ENCODE assay signal across 10 mouse cellular contexts in genomic region chr4:53121516-53122227, GRCm38 (mm10). TPM values are rescaled to one million over a fixed set of nuclear protein-coding genes. Genes with fewer than 3 reads are reported as not detected.
DNase-seq lines count a peak whose midpoint lies in the region; ATAC-seq and TF ChIP-seq lines count a peak whose summit lies in the region.
"Had no signal": no experiment of that assay in that cellular context is flagged by ENCODE, and none has a peak within 500 bp of the region (broad histone marks: within the 10 kb centered on the region; RNA-seq: fewer than 3 reads in every experiment).

No protein-coding gene starts in this region.

- TF ChIP-seq CTCF in heart, adult 2 months (IDR thresholded peaks at IDR 0.05): no peak
- no peak for TF ChIP-seq CTCF in bone marrow macrophage, adult 2 months (IDR thresholded peaks at IDR 0.05; ENCODE audit: low read depth, low read length)

- ATAC-seq in megakaryocyte progenitor cell, adult 5-6 weeks (replicated peaks; ENCODE audit: poor library complexity): peak; percentile 52

- H3K9ac ChIP-seq in heart, adult 2 months (ENCODE audit: low read depth, low read length): no peak overlapping the region
- H3K9ac ChIP-seq: heart, embryonic 13.5 days; neural tube, embryonic 12.5 days had no signal

- intact Hi-C loops in heart, adult 2 months (cut with DNase I): loop anchor here (2.0 kb wide), 1 partner anchor 37 kb away; the partner anchor contains the start of gene Abca1
- intact Hi-C loops in heart, postnatal 25 days (cut with DNase I): loop anchor here (5.0 kb wide), 1 partner anchor 321 kb away; the partner anchor contains the start of gene Slc44a1

- no peak for TF ChIP-seq POLR2A in heart, adult 2 months (IDR thresholded peaks at IDR 0.05; ENCODE audit: insufficient read depth, low read depth, low read length)
- TF ChIP-seq POLR2A in bone marrow macrophage, adult 2 months (IDR thresholded peaks at IDR 0.05; ENCODE audit: borderline replicate concordance, low read depth, low read length): no peak

- peaks cover 21% of the 10 kb centered on the region for H3K4me1 ChIP-seq in heart, adult 2 months (ENCODE audit: control insufficient read depth, insufficient read depth, low read length)
- peaks cover 85% of the 10 kb centered on the region for H3K4me1 ChIP-seq in bone marrow macrophage, adult 2 months (ENCODE audit: control insufficient read depth, insufficient read depth, low read length)
- H3K4me1 ChIP-seq: neural tube, embryonic 12.5 days had no signal

- 42% methylated on average over 7 of the region's 7 CpGs for WGBS in heart, adult 2 months

- TF ChIP-seq EP300 in heart, adult 2 months (IDR thresholded peaks at IDR 0.05; ENCODE audit: insufficient read depth, low read depth, low read length): no peak

- peaks cover 3% of the 10 kb centered on the region for H3K36me3 ChIP-seq in heart, adult 2 months (ENCODE audit: control insufficient read depth, insufficient read depth, low read length)

- no peak overlapping the region for H3K4me3 ChIP-seq in heart, adult 2 months
- no peak overlapping the region for H3K4me3 ChIP-seq in bone marrow macrophage, adult 2 months (ENCODE audit: insufficient read depth, low read length)
- H3K4me3 ChIP-seq: heart, embryonic 13.5 days; neural tube, embryonic 12.5 days had no signal

- H3K27me3 ChIP-seq in heart, adult 2 months (ENCODE audit: control insufficient read depth, insufficient read depth, low read length): no peaks in the 10 kb centered on the region
- H3K27me3 ChIP-seq: heart, embryonic 13.5 days; neural tube, embryonic 12.5 days had no signal

- no peaks in the 10 kb centered on the region for H3K79me2 ChIP-seq in heart, adult 2 months (replicated peaks; ENCODE audit: control insufficient read depth, insufficient read depth, low read length)

- no peak overlapping the region for H3K27ac ChIP-seq in heart, adult 2 months
- H3K27ac ChIP-seq in bone marrow macrophage, adult 2 months (ENCODE audit: insufficient read depth, low read depth, low read length): peak overlapping the region; percentile 83
- H3K27ac ChIP-seq: heart, embryonic 13.5 days; neural tube, embryonic 12.5 days had no signal

- DNase-seq in heart, adult 2 months: peak; percentile 58 to 76
- no peak for DNase-seq in heart, postnatal 25 days (ENCODE audit: low spot score)
- peak; percentile 32 for DNase-seq in A20 (ENCODE audit: low read depth, low spot score)
- DNase-seq in kidney, postnatal 25 days: peak; percentile 55 to 56
- DNase-seq in c-Kit-positive CD71-positive TER-119-positive erythroid progenitor cells, embryonic 14.5 days (ENCODE audit: low spot score): no peak
- DNase-seq in right cerebral cortex, postnatal 4 days: no peak

RNA-seq across cellular contexts. Expression of gene Abca1, which starts 38.0 kb away (rescaled TPM):
- 10 to 100 TPM; 13.1 to 23.5 TPM for total RNA-seq in heart, adult 2 months (2021)
- 4.2 and 8.4 TPM in 2 replicates for polyA plus RNA-seq in heart, adult 2 months (2012; rRNA removed)
- 10 to 100 TPM; 13.6 to 19.7 TPM for total RNA-seq in heart, postnatal 25 days (2021)
- polyA plus RNA-seq in bone marrow macrophage, adult 2 months (2012; ENCODE audit: insufficient read depth, insufficient read length, missing spikeins): 55.9 and 64.3 TPM in 2 replicates
- 1.2 and 1.8 TPM in 2 replicates for total RNA-seq in megakaryocyte progenitor cell, adult 5-6 weeks (2015)
- total RNA-seq in megakaryocyte progenitor cell, adult 5-6 weeks (2017): 1.8 and 1.9 TPM in 2 replicates

Comparison
In these comparisons a context has a peak if more than half of its experiments do, and no peak if none do; other contexts are left out.
1. DNase-seq: peak in heart, adult 2 months (2 of 2), A20 (single experiment) and kidney, postnatal 25 days (2 of 2); none in heart, postnatal 25 days (single experiment), c-Kit-positive CD71-positive TER-119-positive erythroid progenitor cells, embryonic 14.5 days (single experiment) and right cerebral cortex, postnatal 4 days (single experiment).
2. RNA of gene Abca1, which starts 38.0 kb away (total RNA-seq): 13.1 to 23.5 TPM in heart, adult 2 months and 13.6 to 19.7 TPM in heart, postnatal 25 days; 1.2 to 1.9 TPM in megakaryocyte progenitor cell, adult 5-6 weeks; every median in the first group is over 4 times any median in the second.